Mouse (Mus musculus) duodenum, adult 2 months (tissue): ENCODE data around the gene Akr1c20. TPM values are rescaled to one million over a fixed set of nuclear protein-coding genes. Genes with fewer than 3 reads are reported as not detected.

ENCODE experiments used
- polyA plus RNA-seq: library from polyadenylated mRNA; depleted of rRNA; stranded (reverse); fragments of >200 nt; gene quantifications from 2 replicates; pipeline ENCODE4 v1.2.3, GENCODE M21; 2012; ENCODE audit warnings: low replicate concordance; rRNA removed

Akr1c20 gene
- polyA plus RNA-seq = not detected in 2 replicates

GRCm38 (mm10) chr13:4523201-4523838, at the start of gene Akr1c20:
Gene Akr1c20, minus strand, starts transcription at chr13:4523345.

Other genes starting within 250 kb of the Akr1c20 start
- gene Akr1c12, start 243.9 kb downstream of the Akr1c20 start, polyA plus RNA-seq = 4.9 and 8.2 TPM in 2 replicates
- not detected in 2 replicates for gene Akr1c6, start 89.0 kb downstream of the Akr1c20 start, polyA plus RNA-seq
- not detected in 2 replicates for gene Akr1c21, start 50.7 kb upstream of the Akr1c20 start, polyA plus RNA-seq
- gene Akr1e1, start 85.8 kb upstream of the Akr1c20 start, polyA plus RNA-seq = 0.38 and 1.5 TPM in 2 replicates